Comparison of ENCODE assay signal across 9 mouse cellular contexts in the genomic region with DNA sequence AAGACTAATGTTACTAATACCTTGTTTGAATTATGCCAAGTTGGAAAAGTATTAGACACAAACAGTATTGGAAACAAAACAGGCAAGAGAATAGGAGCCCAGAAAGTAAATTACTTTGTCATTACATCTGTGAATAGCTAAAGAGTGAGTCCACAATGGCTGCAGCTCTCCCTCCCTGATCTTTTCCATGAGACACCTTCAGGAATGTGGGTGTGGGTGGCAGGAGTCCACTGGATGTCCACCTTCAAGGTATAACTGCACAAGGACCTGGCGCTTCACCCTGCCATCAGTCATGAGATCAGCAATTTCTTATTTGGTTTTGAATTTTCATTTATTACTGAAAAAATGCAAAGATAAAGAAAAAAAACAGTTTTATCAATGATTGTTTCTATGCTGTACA. TPM values are rescaled to one million over a fixed set of nuclear protein-coding genes. Genes with fewer than 3 reads are reported as not detected.
DNase-seq lines count a peak whose midpoint lies in the region; ATAC-seq and TF ChIP-seq lines count a peak whose summit lies in the region.
"Had no signal": no experiment of that assay in that cellular context is flagged by ENCODE, and none has a peak within 500 bp of the region (broad histone marks: within the 10 kb centered on the region; RNA-seq: fewer than 3 reads in every experiment).

No protein-coding gene starts in this region.

- no peak for DNase-seq in hindbrain, embryonic 10.5 days (ENCODE audit: low spot score)
- DNase-seq in 3T3-L1 (ENCODE audit: low read depth, low spot score): peak; percentile 60
- peak; percentile 21 for DNase-seq in MEL (ENCODE audit: low read depth, low spot score)
- no peak for DNase-seq in cerebellum, adult 2 months
- DNase-seq in ovary, postnatal 14 days (ENCODE audit: low spot score): no peak

- H3K9me3 ChIP-seq in hindbrain, embryonic 10.5 days: no peaks in the 10 kb centered on the region
- H3K9me3 ChIP-seq in hindbrain, embryonic 16.5 days (ENCODE audit: control insufficient read depth, low read length): no peaks in the 10 kb centered on the region
- no peaks in the 10 kb centered on the region for H3K9me3 ChIP-seq in MEL (replicated peaks; ENCODE audit: insufficient read depth, low read length)
- H3K9me3 ChIP-seq in liver, embryonic 12.5 days (replicated peaks): no peaks in the 10 kb centered on the region

- peaks cover 32% of the 10 kb centered on the region for H3K4me1 ChIP-seq in hindbrain, embryonic 10.5 days (replicated peaks)
- H3K4me1 ChIP-seq in hindbrain, embryonic 16.5 days (ENCODE audit: control insufficient read depth, insufficient read depth, low read depth, low read length): peaks cover 8% of the 10 kb centered on the region
- no peaks in the 10 kb centered on the region; a peak in 1 of 4 replicates for H3K4me1 ChIP-seq in MEL (ENCODE audit: control insufficient read depth in 1 of 2, insufficient read depth in 2 of 2, low read length in 2 of 2)
- peaks cover 35% of the 10 kb centered on the region for H3K4me1 ChIP-seq in liver, embryonic 12.5 days
- no peaks in the 10 kb centered on the region for H3K4me1 ChIP-seq in cerebellum, adult 2 months (ENCODE audit: control insufficient read depth, insufficient read depth, low read length)

- H3K27me3 ChIP-seq in hindbrain, embryonic 10.5 days (ENCODE audit: insufficient read depth, poor library complexity, severe bottlenecking): peaks cover 20% of the 10 kb centered on the region; the same call in 1 of the 2 replicates
- H3K27me3 ChIP-seq in hindbrain, embryonic 16.5 days (replicated peaks; ENCODE audit: control insufficient read depth, insufficient read depth, low read length): 0 out of 2 replicates have a peak, but pooled peaks cover 2% of the 10 kb centered on the region
- no peaks in the 10 kb centered on the region; a peak in 1 of 4 replicates for H3K27me3 ChIP-seq in MEL (ENCODE audit: control insufficient read depth in 1 of 2, insufficient read depth in 2 of 2, low read length in 2 of 2)
- no peaks in the 10 kb centered on the region for H3K27me3 ChIP-seq in liver, embryonic 12.5 days (replicated peaks)
- no peaks in the 10 kb centered on the region for H3K27me3 ChIP-seq in cerebellum, adult 2 months (ENCODE audit: control insufficient read depth, insufficient read depth, low read length)

- H3K36me3 ChIP-seq in hindbrain, embryonic 10.5 days: no peaks in the 10 kb centered on the region
- H3K36me3 ChIP-seq in hindbrain, embryonic 16.5 days (ENCODE audit: control insufficient read depth, insufficient read depth, low read length): no peaks in the 10 kb centered on the region
- H3K36me3 ChIP-seq in MEL (ENCODE audit: control insufficient read depth in 1 of 2, insufficient read depth in 2 of 2, low read length in 2 of 2): peaks cover 0 to 4% of the 10 kb centered on the region in 2 experiments; a peak in 2 of 4 replicates
- no peaks in the 10 kb centered on the region for H3K36me3 ChIP-seq in liver, embryonic 12.5 days

- TF ChIP-seq CTCF in MEL (IDR thresholded peaks at IDR 0.05 in 2 of 3, conservative IDR thresholded peaks at IDR 0.05 in 1 of 3; ENCODE audit: control insufficient read depth in 1 of 3, insufficient read depth in 1 of 3, low read depth in 2 of 3, low read length in 3 of 3, poor library complexity in 1 of 3, severe bottlenecking in 1 of 3): no peak
- no peak for TF ChIP-seq CTCF in cerebellum, adult 2 months (IDR thresholded peaks at IDR 0.05; ENCODE audit: borderline replicate concordance, insufficient read depth, low read depth, low read length)

- peak overlapping the region; percentile 66 for H3K4me3 ChIP-seq in hindbrain, embryonic 10.5 days
- no peak overlapping the region for H3K4me3 ChIP-seq in hindbrain, embryonic 16.5 days (ENCODE audit: low read length)
- H3K4me3 ChIP-seq in MEL (ENCODE audit: control insufficient read depth in 1 of 2, insufficient read depth in 1 of 2, low read depth in 2 of 2, low read length in 2 of 2): peak overlapping the region; percentile 41 to 66
- peak overlapping the region; percentile 71 for H3K4me3 ChIP-seq in liver, embryonic 12.5 days
- H3K4me3 ChIP-seq in cerebellum, adult 2 months (replicated peaks; ENCODE audit: insufficient read depth, low read depth, low read length): no peak overlapping the region

- no peaks in the 10 kb centered on the region for H3K79me2 ChIP-seq in MEL (ENCODE audit: control insufficient read depth, insufficient read depth, low read length, poor library complexity)

- no peak for TF ChIP-seq RAD21 in MEL (IDR thresholded peaks at IDR 0.05; ENCODE audit: low read depth, low read length)

- no peak overlapping the region for H3K9ac ChIP-seq in hindbrain, embryonic 16.5 days (ENCODE audit: low read depth, low read length)
- H3K9ac ChIP-seq in MEL (ENCODE audit: control insufficient read depth, low read depth, low read length, poor library complexity, severe bottlenecking): peak overlapping the region; percentile 17; the same call in 1 of the 2 replicates
- peak overlapping the region; percentile 81 for H3K9ac ChIP-seq in liver, embryonic 12.5 days

- no peak overlapping the region for H3K27ac ChIP-seq in hindbrain, embryonic 10.5 days
- H3K27ac ChIP-seq in hindbrain, embryonic 16.5 days (ENCODE audit: low read depth, low read length): no peak overlapping the region
- no peak overlapping the region for H3K27ac ChIP-seq in MEL (ENCODE audit: control insufficient read depth, low read depth, low read length)
- peak overlapping the region; percentile 89; the same call in 1 of the 2 replicates for H3K27ac ChIP-seq in liver, embryonic 12.5 days
- H3K27ac ChIP-seq in cerebellum, adult 2 months (ENCODE audit: insufficient read depth, low read length): no peak overlapping the region

- no peak for ATAC-seq in hindbrain, embryonic 16.5 days
- no peak for ATAC-seq in liver, embryonic 12.5 days

- no peak for TF ChIP-seq EP300 in MEL (IDR thresholded peaks at IDR 0.05; ENCODE audit: low read depth in 1 of 2, low read length in 2 of 2)

- no peak overlapping the region; the same call in 1 of the 2 replicates for H3K4me2 ChIP-seq in hindbrain, embryonic 16.5 days (ENCODE audit: low read length)
- H3K4me2 ChIP-seq in liver, embryonic 12.5 days: peak overlapping the region; percentile 86

- TF ChIP-seq POLR2A in MEL (IDR thresholded peaks at IDR 0.05; ENCODE audit: control insufficient read depth in 1 of 2, insufficient read depth in 1 of 2, low read depth in 1 of 2, low read length in 2 of 2, poor library complexity in 1 of 2): no peak
- no peak for TF ChIP-seq POLR2A in cerebellum, adult 2 months (IDR thresholded peaks at IDR 0.05; ENCODE audit: borderline replicate concordance, insufficient read depth, low read length)

- 58% methylated on average over 1 of the region's 1 CpGs for WGBS in hindbrain, embryonic 10.5 days
- WGBS in hindbrain, embryonic 16.5 days: 58% methylated on average over 1 of the region's 1 CpGs
- 44% methylated on average over 1 of the region's 1 CpGs for WGBS in liver, embryonic 12.5 days (ENCODE audit: insufficient replicate concordance)
- WGBS in cerebellum, adult 2 months: 94% methylated on average over 1 of the region's 1 CpGs

TF ChIP-seq in MEL, 35 proteins besides CTCF, POLR2A, EP300 and RAD21 (continues in another document):
- TF ChIP-seq MAX (IDR thresholded peaks at IDR 0.05; ENCODE audit: low read length): no peak
- TF ChIP-seq UBTF (IDR thresholded peaks at IDR 0.05; ENCODE audit: borderline replicate concordance, insufficient read depth, low read depth, low read length): no peak
- TF ChIP-seq MEF2A (IDR thresholded peaks at IDR 0.05; ENCODE audit: extremely low read depth, insufficient replicate concordance, low read depth, low read length, poor library complexity, severe bottlenecking): no peak
- no peak for TF ChIP-seq MYC (IDR thresholded peaks at IDR 0.05; ENCODE audit: low read depth, low read length)
- TF ChIP-seq HCFC1 (IDR thresholded peaks at IDR 0.05; ENCODE audit: low read depth, low read length): no peak
- no peak for TF ChIP-seq TAL1 (IDR thresholded peaks at IDR 0.05; ENCODE audit: low read length)
- no peak for TF ChIP-seq ETS1 (IDR thresholded peaks at IDR 0.05; ENCODE audit: low read depth, low read length)
- no peak for TF ChIP-seq RCOR1 (IDR thresholded peaks at IDR 0.05; ENCODE audit: low read depth, low read length)
- no peak for TF ChIP-seq MAZ (IDR thresholded peaks at IDR 0.05; ENCODE audit: low read depth, low read length)
- no peak for TF ChIP-seq SMC3 (IDR thresholded peaks at IDR 0.05; ENCODE audit: low read depth, low read length)
- no peak for TF ChIP-seq KAT2A (conservative IDR thresholded peaks at IDR 0.05; ENCODE audit: low read depth, low read length)
- TF ChIP-seq NELFE (IDR thresholded peaks at IDR 0.05; ENCODE audit: low read depth, low read length): no peak
- TF ChIP-seq ZC3H11A (IDR thresholded peaks at IDR 0.05; ENCODE audit: low read depth, low read length): no peak
- no peak for TF ChIP-seq GABPA (IDR thresholded peaks at IDR 0.05; ENCODE audit: low read depth, low read length)

RNA-seq across cellular contexts. Expression of a gene that starts 0.6 kb away (rescaled TPM):
- polyA plus RNA-seq in hindbrain, embryonic 10.5 days (2016; fragmentation: Nextera tagmentation; extraction: Ambion mirVana): 0.04 TPM in 1 of 2 replicates, not detected in the other
- 0.09 and 0.20 TPM in 2 replicates for polyA plus RNA-seq in hindbrain, embryonic 16.5 days (2015; fragmentation: Nextera tagmentation; extraction: Ambion mirVana)
- 0.07 TPM in 1 of 2 replicates, not detected in the other for total RNA-seq in MEL (2012; rRNA removed)
- under 1 TPM in 1 of 2 experiments, not detected in 1; 0.25 TPM for polyA plus RNA-seq in MEL (2012; ENCODE audit: insufficient read depth in 1 of 2, insufficient read length in 2 of 2, low read depth in 1 of 2, low replicate concordance in 2 of 2, missing spikeins in 1 of 2)
- polyA plus RNA-seq in liver, embryonic 12.5 days (2016; fragmentation: Nextera tagmentation; extraction: Ambion mirVana): 1.9 and 2.5 TPM in 2 replicates
- polyA plus RNA-seq in cerebellum, adult 2 months (2012; rRNA removed): 0.21 and 0.32 TPM in 2 replicates
- total RNA-seq: adrenal gland, postnatal 36 days; layer of hippocampus, postnatal 14 days had no signal

RNA-seq across cellular contexts. Expression of a gene that starts 22.4 kb away (rescaled TPM):
- polyA plus RNA-seq in hindbrain, embryonic 10.5 days (2016; fragmentation: Nextera tagmentation; extraction: Ambion mirVana): 0.29 and 0.35 TPM in 2 replicates
- polyA plus RNA-seq in hindbrain, embryonic 16.5 days (2015; fragmentation: Nextera tagmentation; extraction: Ambion mirVana): 0.14 TPM in 1 of 2 replicates, not detected in the other
- not detected in 2 replicates for total RNA-seq in MEL (2012; rRNA removed)
- not detected for polyA plus RNA-seq in MEL (2012; ENCODE audit: insufficient read depth in 1 of 2, insufficient read length in 2 of 2, low read depth in 1 of 2, low replicate concordance in 2 of 2, missing spikeins in 1 of 2)
- 0.07 TPM in 1 of 2 replicates, not detected in the other for polyA plus RNA-seq in liver, embryonic 12.5 days (2016; fragmentation: Nextera tagmentation; extraction: Ambion mirVana)
- polyA plus RNA-seq in cerebellum, adult 2 months (2012; rRNA removed): 0.20 and 0.21 TPM in 2 replicates
- total RNA-seq: adrenal gland, postnatal 36 days had no signal

RNA-seq across cellular contexts. Expression of a gene that starts 42.6 kb away (rescaled TPM):
- polyA plus RNA-seq in hindbrain, embryonic 10.5 days (2016; fragmentation: Nextera tagmentation; extraction: Ambion mirVana): 13.4 and 14.5 TPM in 2 replicates
- polyA plus RNA-seq in hindbrain, embryonic 16.5 days (2015; fragmentation: Nextera tagmentation; extraction: Ambion mirVana): 9.8 and 10.1 TPM in 2 replicates
- total RNA-seq in MEL (2012; rRNA removed): 12.5 and 16.2 TPM in 2 replicates
- polyA plus RNA-seq in MEL (2012; ENCODE audit: insufficient read depth in 1 of 2, insufficient read length in 2 of 2, low read depth in 1 of 2, low replicate concordance in 2 of 2, missing spikeins in 1 of 2): 10 to 100 TPM in 1 of 2 experiments, not detected in 1; 14.2 TPM
- polyA plus RNA-seq in liver, embryonic 12.5 days (2016; fragmentation: Nextera tagmentation; extraction: Ambion mirVana): 8.8 and 9.6 TPM in 2 replicates
- polyA plus RNA-seq in cerebellum, adult 2 months (2012; rRNA removed): 9.8 and 10.7 TPM in 2 replicates

Comparison
In these comparisons a context has a peak if more than half of its experiments do, and no peak if none do; other contexts are left out.
1. H3K4me3 ChIP-seq: peak in hindbrain, embryonic 10.5 days (single experiment), MEL (2 of 2) and liver, embryonic 12.5 days (single experiment); none in hindbrain, embryonic 16.5 days (single experiment) and cerebellum, adult 2 months (single experiment).
2. DNase-seq: peak in 3T3-L1 (single experiment) and MEL (single experiment); none in hindbrain, embryonic 10.5 days (single experiment), cerebellum, adult 2 months (0 of 2) and ovary, postnatal 14 days (single experiment).